Mouse (Mus musculus): ENCODE measurements around the gene Parp12. TPM values are rescaled to one million over a fixed set of nuclear protein-coding genes. Genes with fewer than 3 reads are reported as not detected.

Gene Parp12
- 20.8 and 21.2 TPM in 2 replicates for polyA plus RNA-seq (2012; rRNA removed)

DNA sequence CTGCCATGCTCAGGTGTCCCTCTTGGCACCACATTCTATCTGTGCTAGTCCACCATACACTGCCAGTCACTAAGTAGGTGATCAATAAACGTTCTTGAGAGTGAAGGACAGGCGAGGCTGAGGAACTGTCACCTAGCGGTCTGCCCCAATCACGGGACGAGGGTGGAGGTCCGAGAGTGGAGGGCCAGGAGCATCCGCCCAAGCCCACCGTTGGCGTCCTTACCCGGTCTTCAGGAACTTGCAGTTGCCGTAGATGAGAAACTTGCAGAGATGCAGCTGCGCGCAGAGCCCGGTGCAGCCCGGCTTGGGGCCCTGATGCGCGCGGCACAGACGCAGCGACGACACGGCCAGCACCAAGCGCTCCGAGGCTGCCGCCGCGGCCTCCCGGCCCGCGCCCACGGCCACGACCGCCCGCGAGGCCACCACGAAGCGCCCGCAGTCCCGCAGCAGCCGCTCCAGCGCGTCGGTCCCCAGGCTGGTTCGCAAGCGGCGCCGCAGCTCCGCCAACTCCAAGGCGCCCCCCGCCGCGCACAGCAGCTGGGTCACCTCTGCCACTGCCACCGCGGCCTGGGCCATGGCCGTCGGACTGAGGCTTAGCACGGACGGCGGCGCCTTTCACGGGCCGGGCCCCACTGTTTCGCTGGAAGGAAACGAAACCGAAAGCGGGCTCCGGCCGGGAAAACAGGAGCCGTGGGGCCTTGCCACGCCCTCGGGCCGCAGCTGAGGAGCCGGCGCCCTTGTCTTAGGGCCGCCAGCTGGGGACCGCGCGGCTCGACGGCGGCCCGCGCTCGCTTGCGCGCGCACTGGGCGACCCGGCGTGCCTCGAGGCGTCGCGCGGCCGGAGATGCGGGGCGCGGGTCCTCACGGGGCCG lies at the start of gene Parp12:
Parp12 (minus strand) TSS at position 766 of the 872 bp plus-strand sequence.
- DNase-seq (ENCODE audit: low read depth) = no peak

DNA sequence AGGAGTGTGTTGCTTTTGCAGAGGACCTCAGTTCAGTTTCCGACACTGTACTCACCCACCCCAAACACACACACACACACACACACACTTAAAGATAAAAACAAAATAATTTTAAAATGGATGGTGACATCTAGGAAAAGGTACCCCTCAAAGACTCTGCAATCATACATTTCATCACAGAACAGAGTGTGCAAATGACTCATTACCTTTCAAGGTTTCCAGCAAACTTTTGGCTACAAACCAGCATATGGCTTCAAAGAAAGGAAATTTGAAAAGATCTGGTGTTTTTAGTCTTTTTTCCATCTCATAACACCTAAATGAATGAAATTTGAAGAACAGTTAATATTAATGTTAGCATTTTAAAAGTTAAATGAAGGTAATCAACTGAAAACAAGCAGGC lies 46.7 kb upstream of the Parp12 start:
- DNase-seq (ENCODE audit: low read depth) = no peak

DNA sequence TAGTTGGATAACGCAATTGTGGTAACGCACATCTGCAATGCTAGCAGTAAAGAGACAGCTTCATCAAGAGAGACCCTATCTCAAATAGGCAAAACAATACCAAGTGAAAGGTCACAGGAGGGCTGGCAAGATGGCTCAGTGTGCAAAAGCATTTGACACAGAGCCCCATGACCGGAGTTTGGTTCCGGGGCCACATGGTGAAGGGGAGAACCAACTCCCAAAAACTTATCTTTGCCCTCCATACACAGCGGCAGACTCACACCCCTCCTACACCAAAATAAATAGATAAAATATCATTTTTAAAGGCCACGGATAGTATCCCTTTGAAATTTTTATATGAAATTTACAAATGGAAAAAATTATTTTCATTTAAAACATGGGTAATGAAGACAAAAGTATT lies 43.8 kb upstream of the Parp12 start:
- no peak for DNase-seq (ENCODE audit: low read depth)

- no peak for DNase-seq (ENCODE audit: low read depth)
Measured at GRCm38 (mm10) chr6:39146041-39146440, 27.9 kb upstream of the Parp12 start.

- DNase-seq (ENCODE audit: low read depth) = no peak
Measured at GRCm38 (mm10) chr6:39132556-39132955, 14.4 kb upstream of the Parp12 start.

GRCm38 (mm10) chr6:39131480-39131879 lies 13.3 kb upstream of the Parp12 start:
- DNase-seq (ENCODE audit: low read depth) = no peak

- DNase-seq (ENCODE audit: low read depth) = no peak
Measured at GRCm38 (mm10) chr6:39124719-39125118, 6.6 kb upstream of the Parp12 start.

GRCm38 (mm10) chr6:39120685-39121084 lies 2.5 kb upstream of the Parp12 start:
- no peak for DNase-seq (ENCODE audit: low read depth)

DNA sequence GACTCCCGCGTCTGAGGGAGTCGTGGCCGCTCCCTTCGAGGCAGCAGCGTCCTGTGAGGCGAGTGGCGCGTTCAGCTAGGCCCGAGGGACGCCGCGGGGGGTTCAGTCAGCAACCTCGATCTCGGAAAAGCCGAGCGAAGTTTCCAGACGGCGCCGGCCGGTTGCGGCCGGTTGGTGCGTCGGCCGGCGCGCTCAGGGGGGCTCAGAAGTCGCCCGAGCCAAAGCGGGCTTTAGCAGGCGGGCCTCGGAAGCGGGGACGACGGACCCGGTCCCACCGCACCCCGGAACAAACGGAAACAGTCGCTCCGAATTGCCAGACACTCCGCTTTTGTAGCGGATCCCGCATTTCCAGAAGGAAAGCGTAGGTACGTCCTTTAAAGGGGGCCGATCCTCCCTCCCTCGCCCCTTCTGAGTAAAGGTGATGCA lies 320 bp upstream of the Parp12 start:
- no peak for DNase-seq (ENCODE audit: low read depth)

DNA sequence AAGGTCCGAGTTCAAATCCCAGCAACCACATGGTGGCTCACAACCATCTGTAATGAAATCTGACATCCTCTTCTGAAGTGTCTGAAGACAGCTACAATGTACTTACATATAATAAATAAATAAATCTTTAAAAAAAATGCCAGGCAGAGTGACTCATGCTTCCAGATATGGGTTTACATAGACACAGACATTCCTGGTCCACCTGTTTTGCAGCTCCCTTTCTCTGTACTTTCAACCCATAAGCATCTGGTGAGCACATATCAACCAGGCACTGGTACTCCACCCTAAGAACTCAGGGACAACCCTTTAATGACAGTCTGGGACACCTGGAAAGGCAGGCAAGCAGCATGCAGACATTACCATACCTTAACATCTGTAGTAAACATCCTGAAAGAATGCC lies 2.7 kb downstream of the Parp12 start:
- DNase-seq (ENCODE audit: low read depth) = no peak

GRCm38 (mm10) chr6:39113141-39113540 lies 5.0 kb downstream of the Parp12 start:
- no peak for DNase-seq (ENCODE audit: low read depth)

DNA sequence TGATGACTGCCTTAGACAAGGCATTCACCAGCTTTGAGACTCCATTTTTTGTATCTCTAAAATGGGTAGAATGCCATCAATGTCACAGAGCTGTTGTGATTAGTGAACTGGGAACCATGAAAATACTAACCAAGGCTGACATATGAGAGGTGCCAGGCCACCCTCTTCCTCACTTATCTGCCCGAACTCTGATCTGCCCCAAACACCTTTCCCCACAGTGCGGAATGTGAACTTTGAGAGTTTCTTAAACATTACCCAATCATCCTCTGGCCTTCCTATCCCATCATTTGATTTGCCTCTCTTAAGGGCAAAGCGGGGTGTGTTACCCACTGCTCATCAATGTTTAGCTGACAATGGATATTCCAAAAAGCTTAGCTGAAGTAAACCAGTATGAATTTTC lies 5.4 kb downstream of the Parp12 start:
- no peak for DNase-seq (ENCODE audit: low read depth)

- DNase-seq (ENCODE audit: low read depth) = no peak
Measured at GRCm38 (mm10) chr6:39106812-39107211, 11.3 kb downstream of the Parp12 start.

- DNase-seq (ENCODE audit: low read depth) = no peak
Measured at GRCm38 (mm10) chr6:39104631-39105030, 13.5 kb downstream of the Parp12 start.

DNA sequence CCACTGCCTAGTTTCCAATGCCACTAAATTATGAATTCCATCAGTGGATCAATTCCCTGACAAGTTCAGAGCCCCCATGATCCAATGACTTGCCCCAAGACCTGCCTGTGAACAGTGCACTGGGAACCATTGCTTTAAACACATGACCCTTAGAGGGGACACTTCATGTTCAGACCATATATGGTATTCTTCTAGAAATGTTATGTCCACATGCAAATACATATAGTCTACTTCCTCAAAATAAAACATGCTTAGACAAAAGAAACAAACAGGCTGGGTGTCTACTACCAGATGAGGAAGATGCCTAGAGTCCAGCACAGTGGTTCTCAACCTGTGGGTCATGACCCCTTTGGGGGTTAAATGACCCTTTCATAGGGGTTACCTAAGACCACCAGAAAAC lies 41.7 kb downstream of the Parp12 start:
- DNase-seq (ENCODE audit: low read depth) = no peak

- DNase-seq (ENCODE audit: low read depth) = no peak
Measured at GRCm38 (mm10) chr6:39074186-39074585, 44.0 kb downstream of the Parp12 start.

- no peak for DNase-seq (ENCODE audit: low read depth)
Measured at GRCm38 (mm10) chr6:39072664-39073063, 45.5 kb downstream of the Parp12 start.

DNA sequence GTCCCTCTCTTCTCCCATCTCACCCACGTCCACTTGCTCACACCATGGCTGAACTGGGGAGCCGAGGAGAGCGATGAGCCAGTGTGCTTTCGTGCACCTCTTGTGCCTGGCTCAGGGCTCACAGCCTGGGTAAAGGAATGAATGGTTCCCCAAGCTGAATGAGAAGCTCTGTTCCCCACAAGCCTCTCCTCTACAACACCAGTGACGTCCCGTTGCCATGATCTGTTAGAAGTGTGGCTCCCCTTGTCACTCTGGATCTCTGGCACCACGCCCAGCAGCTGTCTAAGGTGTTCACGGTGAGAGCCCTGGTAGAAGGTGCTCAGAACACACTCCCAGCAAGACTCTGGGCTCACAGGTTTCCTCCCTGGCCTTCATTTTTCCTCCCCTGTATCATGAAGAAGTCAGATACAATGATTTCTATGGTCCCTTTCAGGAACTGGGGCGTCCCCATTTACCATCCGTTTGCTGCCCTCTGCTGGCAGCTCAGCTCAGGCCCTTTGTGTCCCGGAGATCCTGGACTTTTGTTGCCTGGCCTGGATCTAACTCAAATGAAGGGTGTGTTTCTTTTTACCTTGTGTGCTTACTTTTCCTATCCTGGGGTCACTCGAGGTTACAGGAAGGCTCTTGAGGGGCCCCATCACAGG lies 51.1 kb downstream of the Parp12 start:
- DNase-seq (ENCODE audit: low read depth) = no peak

GRCm38 (mm10) chr6:39063541-39063940 lies 54.6 kb downstream of the Parp12 start:
- no peak for DNase-seq (ENCODE audit: low read depth)

DNA sequence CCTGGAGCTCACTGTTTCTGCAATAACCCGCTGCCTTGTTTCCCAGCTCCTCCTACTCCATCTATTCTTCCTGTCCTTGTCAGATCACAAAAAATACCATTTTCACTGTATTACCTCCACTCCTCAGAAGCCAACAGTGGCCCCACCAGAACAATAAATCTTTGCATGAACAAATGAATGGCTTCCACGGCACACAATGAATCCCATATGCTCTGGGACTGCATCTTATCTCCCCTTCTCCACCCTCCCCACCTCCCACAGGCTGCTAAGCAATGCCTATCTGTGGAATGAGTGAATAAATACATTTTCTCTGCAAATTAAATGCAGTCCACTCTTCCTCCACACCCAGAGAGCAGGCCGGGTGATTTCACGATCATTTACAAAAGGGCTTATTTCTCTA lies 57.0 kb downstream of the Parp12 start:
- DNase-seq (ENCODE audit: low read depth) = no peak

- DNase-seq (ENCODE audit: low read depth) = no peak
Measured at GRCm38 (mm10) chr6:39059547-39060497, 58.3 kb downstream of the Parp12 start.

GRCm38 (mm10) chr6:39058936-39059335 lies 59.2 kb downstream of the Parp12 start:
- no peak for DNase-seq (ENCODE audit: low read depth)

Data from gonadal fat pad, adult 2 months (tissue).